Mouse (Mus musculus) cortical plate, adult 2 months (tissue): ENCODE measurements around the gene Col9a2. TPM values are rescaled to one million over a fixed set of nuclear protein-coding genes. Genes with fewer than 3 reads are reported as not detected.
"Not testable (repeated sequence)": the region's sequence is repeated elsewhere in the genome, so short reads cannot be mapped to it uniquely, and the experiment has no call there.

Experiments
- H3K27ac ChIP-seq: fragments of 200-500 bp; 2 replicates; pipeline ENCODE4 v1.5.1; 2012; ENCODE audit warnings: low read length, control low read depth, inconsistent platforms; ENCODE audit not compliant: insufficient read depth
- H3K4me1 ChIP-seq: fragments of 200-500 bp; 2 replicates; pipeline ENCODE4 v1.6.1; 2011; ENCODE audit warnings: low read length; ENCODE audit not compliant: control insufficient read depth, insufficient read depth
- H3K4me3 ChIP-seq: fragments of 200-500 bp; 2 replicates; pipeline ENCODE4 v1.5.1; 2011; ENCODE audit warnings: mild to moderate bottlenecking, low read length, control low read depth; ENCODE audit not compliant: insufficient read depth
- CTCF ChIP-seq: fragments of 200-500 bp; IDR thresholded peaks from 2 replicates; pipeline ENCODE4 v1.5.1; 2011; ENCODE audit warnings: mild to moderate bottlenecking, control low read depth, low read length; ENCODE audit not compliant: insufficient read depth; ENCODE audit errors: extremely low read depth
- POLR2A ChIP-seq: fragments of 200-500 bp; IDR thresholded peaks from 2 replicates; pipeline ENCODE4 v1.6.1; 2011; ENCODE audit warnings: mild to moderate bottlenecking, low read length, control low read depth; ENCODE audit not compliant: insufficient read depth; ENCODE audit errors: extremely low read depth
- polyA plus RNA-seq: library from polyadenylated mRNA; depleted of rRNA; stranded (reverse); fragments of >200 nt; gene quantifications from 2 replicates; pipeline ENCODE4 v1.2.3, GENCODE M21; 2012

The Col9a2 gene
- polyA plus RNA-seq, 1 experiment: 5.3 TPM

DNA sequence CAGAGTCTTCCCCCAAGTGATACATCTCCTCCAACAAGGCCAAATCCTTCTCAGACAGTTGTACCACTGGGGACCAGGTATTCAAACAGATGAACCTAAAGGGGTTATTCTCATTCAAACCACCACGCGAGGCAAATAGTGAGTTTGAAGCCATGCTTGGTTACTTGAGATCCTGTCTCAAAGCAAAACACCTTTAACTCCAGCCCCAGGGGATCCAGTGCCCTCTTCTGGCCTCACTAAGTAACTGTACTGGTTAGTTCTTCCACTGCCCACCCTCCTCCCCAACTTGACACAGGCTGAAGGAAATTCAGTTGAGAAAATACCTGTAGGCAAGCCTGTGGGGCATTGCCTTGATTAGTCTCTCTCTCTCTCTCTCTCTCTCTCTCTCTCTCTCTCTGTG, 6.2 kb upstream of the Col9a2 start:
- no peaks in the 10 kb centered on the region for H3K4me1 ChIP-seq
- TF ChIP-seq CTCF (peak; percentile 46), POLR2A (no peak)
- H3K27ac ChIP-seq: no peak overlapping the region
- no peak overlapping the region for H3K4me3 ChIP-seq

DNA sequence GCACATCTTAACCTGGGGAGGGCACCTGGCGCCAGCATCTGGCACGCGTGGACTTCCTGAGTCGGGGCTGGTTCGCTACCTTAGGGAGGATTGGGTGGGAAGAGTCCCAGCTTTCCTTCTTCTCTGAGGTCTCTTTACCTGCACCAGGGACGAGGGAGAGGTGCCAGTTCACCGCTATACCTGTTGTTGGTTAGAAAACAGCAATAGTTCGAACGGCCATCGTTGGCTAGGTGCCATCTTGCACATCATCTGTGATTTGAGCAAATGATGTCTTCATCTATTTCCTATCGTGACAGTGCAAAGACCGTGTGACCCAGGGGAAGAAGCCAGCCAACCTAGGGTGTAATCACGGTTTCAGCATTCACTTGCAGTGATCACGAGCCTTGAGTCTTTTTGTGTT, 1.1 kb downstream of the Col9a2 start:
- H3K4me1 ChIP-seq: no peaks in the 10 kb centered on the region
- TF ChIP-seq POLR2A (no peak), CTCF (no peak)
- no peak overlapping the region for H3K27ac ChIP-seq
- no peak overlapping the region for H3K4me3 ChIP-seq

DNA sequence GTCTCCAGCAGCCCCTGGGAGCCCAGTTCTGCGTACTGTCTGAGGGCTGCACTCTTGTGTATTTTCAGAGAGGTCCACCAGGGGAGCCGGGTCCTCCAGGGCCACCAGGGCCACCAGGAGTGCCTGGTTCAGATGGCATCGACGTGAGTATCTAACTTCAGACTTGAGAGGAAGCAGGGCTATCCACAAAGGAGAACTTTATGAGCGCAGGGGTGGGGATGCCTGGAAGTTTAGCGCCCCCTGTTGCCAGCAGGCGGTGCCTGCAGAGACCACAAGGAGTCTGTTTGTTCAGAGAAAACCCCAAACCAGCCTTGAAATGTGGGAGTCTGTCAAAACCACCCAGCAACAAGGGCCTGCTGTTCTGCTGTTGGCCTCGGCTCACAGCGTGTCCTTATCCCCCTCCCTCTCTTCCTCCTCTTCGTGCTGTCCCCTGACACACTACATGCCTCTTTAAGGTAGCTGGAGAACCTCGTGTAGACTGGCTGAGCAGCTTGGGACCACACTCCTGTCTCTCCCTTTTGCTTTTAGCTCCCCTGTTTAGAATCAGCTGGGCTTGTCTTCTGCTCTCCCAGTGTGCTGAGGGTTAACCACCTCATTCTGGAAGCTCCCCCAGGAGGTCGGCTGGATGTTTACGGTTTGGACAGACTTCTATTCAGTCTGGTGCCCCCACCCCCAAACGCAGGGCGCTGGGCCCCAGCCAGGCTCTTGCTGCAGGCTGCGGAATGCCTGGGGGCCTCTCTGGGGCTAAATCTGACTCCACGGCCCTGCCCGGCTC, 1.9 kb downstream of the Col9a2 start:
- H3K4me1 ChIP-seq: no peaks in the 10 kb centered on the region
- H3K4me3 ChIP-seq: no peak overlapping the region
- TF ChIP-seq POLR2A (no peak), CTCF (peak; percentile 71)
- H3K27ac ChIP-seq: no peak overlapping the region

DNA sequence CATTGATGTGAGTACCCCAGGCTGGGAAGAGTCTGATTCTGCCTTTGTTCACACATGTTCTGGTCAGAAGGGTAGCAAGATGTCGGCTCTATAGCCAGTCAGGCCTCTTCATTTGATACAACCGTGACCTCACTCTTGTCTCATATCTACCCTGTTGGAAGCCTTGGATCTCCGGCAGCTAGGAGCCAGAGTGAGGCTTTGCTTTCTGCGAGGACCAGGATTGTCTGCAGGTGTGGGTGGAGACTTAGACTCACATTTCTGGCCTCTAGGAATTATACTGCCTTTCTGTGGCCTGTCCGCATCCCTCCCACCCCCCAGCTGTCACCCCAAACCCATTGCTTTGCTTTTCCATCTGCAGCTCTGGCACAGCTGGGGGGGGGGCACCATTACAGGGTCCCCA, 3.3 kb downstream of the Col9a2 start:
- no peaks in the 10 kb centered on the region for H3K4me1 ChIP-seq
- no peak overlapping the region for H3K27ac ChIP-seq
- TF ChIP-seq CTCF (no peak), POLR2A (no peak)
- no peak overlapping the region for H3K4me3 ChIP-seq

DNA sequence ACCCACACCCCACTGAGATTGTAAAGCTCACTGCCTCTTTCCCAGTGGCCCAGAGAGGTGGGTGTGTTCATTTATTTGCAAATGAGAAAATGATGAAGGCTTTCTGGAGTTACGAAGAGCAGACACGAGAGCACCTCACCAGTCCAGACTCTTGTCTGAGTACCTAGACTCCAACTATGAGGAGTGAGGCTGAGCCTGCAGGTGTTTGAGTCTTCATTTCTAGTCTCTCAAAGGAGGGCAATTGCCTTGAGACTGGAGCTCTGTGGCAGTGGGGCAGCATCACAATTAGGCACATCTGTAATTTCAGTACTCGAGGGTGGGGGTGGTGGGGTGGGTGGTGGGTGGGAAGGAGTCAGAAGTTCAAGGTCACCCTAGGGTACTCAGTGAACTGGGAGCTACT, 3.8 kb downstream of the Col9a2 start:
- TF ChIP-seq CTCF: no peak
- no peak for TF ChIP-seq POLR2A
- no peak overlapping the region for H3K27ac ChIP-seq
- H3K4me3 ChIP-seq: no peak overlapping the region
- no peaks in the 10 kb centered on the region for H3K4me1 ChIP-seq

DNA sequence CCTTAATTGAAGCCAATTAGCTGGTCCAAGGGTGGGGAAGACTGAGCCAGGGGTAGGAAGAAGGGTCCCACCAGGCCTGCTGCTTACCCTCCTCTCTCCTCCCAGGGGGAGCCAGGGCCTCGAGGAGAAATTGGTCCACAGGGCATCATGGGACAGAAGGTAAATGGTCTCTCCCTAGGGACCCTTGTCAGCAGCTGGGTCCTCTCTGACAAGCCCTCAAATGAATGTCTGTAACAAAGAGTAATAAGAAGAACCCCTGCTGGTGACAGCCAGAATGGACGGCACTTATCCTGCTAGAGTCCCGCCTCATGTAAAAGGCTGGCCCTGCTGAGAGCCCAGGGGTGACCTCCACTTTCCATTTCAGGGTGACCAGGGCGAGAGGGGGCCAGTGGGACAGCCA, 12.7 kb downstream of the Col9a2 start:
- H3K27ac ChIP-seq: no peak overlapping the region
- no peak overlapping the region; the same call in 1 of the 2 replicates for H3K4me3 ChIP-seq

DNA sequence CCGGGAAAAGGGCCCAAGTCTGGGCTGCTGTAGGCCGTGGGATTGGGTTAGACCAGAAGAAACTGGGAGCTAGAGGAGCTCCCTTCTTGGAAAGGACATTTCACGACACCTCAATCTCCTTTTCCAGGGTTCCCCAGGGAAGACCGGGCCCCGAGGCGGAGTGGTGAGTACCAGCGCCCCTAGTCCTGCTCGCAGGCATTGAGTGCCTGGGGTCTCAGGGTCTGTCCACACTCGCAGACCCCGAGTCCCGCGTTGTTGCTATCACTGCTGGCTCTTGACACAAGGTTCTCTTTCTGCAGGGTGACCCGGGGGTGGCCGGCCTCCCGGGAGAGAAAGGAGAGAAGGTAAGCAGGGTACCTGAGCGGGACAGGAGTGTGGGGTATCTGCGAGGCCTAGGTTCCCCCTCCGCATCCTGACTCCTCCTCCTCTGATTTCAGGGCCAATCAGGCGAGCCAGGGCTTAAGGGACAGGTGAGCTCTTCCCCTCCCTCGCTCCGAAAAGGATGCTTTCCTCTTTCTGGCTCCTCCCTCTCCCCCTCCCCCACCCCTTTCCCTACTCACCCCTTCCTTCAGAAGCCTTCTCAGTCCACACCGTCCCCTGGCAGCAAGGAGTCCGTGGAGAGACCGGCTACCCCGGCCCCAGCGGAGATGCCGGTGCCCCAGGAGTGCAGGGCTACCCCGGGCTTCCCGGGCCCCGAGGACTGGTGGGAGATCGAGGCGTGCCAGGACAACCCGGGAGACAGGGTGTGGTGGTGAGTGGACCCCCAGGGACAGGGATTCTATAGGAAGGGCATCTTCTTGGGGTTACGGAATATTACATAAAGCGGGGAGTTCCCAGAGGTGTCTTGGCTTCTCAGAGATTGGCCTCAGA, 13.5 kb downstream of the Col9a2 start:
- no peaks in the 10 kb centered on the region for H3K4me1 ChIP-seq
- peak overlapping the region; percentile 44 for H3K4me3 ChIP-seq
- peak; percentile 83 for TF ChIP-seq POLR2A
- no peak for TF ChIP-seq CTCF
- no peak overlapping the region; the same call in 1 of the 2 replicates for H3K27ac ChIP-seq

More for the DNA sequence above, 12.7 kb downstream of the Col9a2 start:
- H3K4me1 ChIP-seq: no peaks in the 10 kb centered on the region
- TF ChIP-seq POLR2A (no peak), CTCF (no peak)

DNA sequence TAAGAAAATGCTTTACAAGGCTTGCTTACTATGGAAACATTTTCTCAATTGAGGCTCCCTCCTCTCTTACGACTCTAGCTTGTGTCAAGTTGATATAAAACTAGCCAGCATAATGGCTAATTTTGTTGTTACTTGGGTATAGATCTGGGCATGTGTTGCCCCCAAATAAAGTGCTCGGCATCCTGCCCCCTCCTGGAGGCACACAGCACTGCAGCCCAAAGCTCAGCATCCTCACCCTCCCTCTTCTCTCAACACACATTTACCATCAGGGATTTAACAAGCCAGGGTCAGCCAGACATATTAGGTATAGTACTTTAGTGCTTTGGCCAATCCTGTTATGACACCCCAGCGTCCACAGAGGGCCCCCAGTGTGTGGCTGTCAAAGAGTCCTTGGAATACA, 17.2 kb downstream of the Col9a2 start:
- no peak overlapping the region for H3K4me3 ChIP-seq
- H3K4me1 ChIP-seq: no peaks in the 10 kb centered on the region
- no peak overlapping the region for H3K27ac ChIP-seq
- TF ChIP-seq CTCF: peak; percentile 61
- TF ChIP-seq POLR2A: no peak

DNA sequence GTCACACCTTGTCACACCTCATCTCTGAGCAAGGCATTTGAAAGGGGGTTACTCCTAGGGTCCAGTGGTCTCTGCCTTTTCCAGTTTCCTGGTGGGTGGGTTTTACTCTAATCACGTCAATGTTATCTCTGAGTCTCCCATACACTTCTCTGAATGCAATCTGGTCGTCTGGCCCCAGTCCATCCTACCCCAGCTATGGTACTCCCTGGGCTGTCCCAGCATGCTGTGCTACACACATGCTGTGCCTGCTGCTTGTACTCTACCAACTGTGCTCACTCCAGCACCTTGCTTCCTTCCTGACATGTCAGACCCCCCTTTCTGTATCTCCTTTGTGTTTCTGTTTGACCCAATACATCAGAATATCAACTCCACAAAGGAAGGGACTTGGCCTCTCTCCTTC, 17.8 kb downstream of the Col9a2 start:
- Histone ChIP-seq H3K27ac (no peak overlapping the region), H3K4me3 (no peak overlapping the region), H3K4me1 (no peaks in the 10 kb centered on the region)
- TF ChIP-seq POLR2A (no peak), CTCF (no peak)

DNA sequence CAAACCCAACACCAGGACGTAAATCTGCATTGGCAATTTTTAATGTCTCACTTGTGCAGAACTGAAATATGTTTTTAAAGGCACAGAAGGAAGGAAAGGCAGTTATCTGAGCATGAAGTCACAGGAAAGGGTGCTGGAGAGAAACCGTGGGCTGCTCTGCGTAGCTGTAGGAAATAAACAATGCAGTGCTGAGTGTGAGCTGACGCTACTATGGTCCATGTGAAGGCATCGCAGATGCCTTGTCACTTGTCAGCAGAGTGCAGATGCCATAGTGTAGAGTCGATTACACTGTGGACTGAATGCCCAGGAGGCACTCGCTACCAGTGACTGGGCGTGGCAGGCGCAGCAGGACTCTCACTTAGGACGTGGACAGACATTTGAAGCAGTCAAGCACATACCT, 20.0 kb downstream of the Col9a2 start:
- not testable (repeated sequence) for H3K4me3 ChIP-seq, H3K4me1 ChIP-seq, H3K27ac ChIP-seq
